Mouse (Mus musculus) limb, embryonic 11.5 days (tissue): Measurements from ENCODE around the gene Spred2. TPM values are rescaled to one million over a fixed set of nuclear protein-coding genes. Genes with fewer than 3 reads are reported as not detected.
A peak's percentile ranks its signal among the peaks of the same experiment; 100 is the strongest.

ENCODE experiments used
- ATAC-seq: fragments of 200-750 bp; cut with Nextera tagmentation; 2 replicates; pipeline ENCODE4 v1.8.0; 2017; ENCODE audit warnings: low read depth; ENCODE audit not compliant: insufficient number of reproducible peaks, low FRiP score, low TSS enrichment
- DNase-seq: peaks from one replicate; pipeline ENCODE4 v3.0.0-alpha.2; 2015; ENCODE audit warnings: low spot score
- H3K27ac ChIP-seq: fragments of 300-500 bp; sonication (generic); replicated peaks from 2 replicates; pipeline ENCODE4 v1.5.1; 2014; ENCODE audit warnings: low read depth, mild to moderate bottlenecking, low read length
- H3K27me3 ChIP-seq: fragments of 300-500 bp; sonication (generic); 2 replicates; pipeline ENCODE4 v1.6.1; 2014; ENCODE audit warnings: mild to moderate bottlenecking, low read length, mixed read lengths; ENCODE audit not compliant: control insufficient read depth, insufficient read depth
- H3K36me3 ChIP-seq: fragments of 300-500 bp; sonication (generic); 2 replicates; pipeline ENCODE4 v1.6.1; 2014; ENCODE audit warnings: mild to moderate bottlenecking, low read length, moderate library complexity, mixed read lengths; ENCODE audit not compliant: control insufficient read depth, insufficient read depth
- H3K4me1 ChIP-seq: fragments of 300-500 bp; sonication (generic); 2 replicates; pipeline ENCODE4 v1.6.1; 2014; ENCODE audit warnings: low read length, mixed read lengths; ENCODE audit not compliant: control insufficient read depth, insufficient read depth
- H3K4me2 ChIP-seq: fragments of 300-500 bp; sonication (generic); 2 replicates; pipeline ENCODE4 v1.6.1; 2014; ENCODE audit warnings: low read depth, mild to moderate bottlenecking, moderate library complexity; ENCODE audit not compliant: severe bottlenecking
- H3K4me3 ChIP-seq: fragments of 300-500 bp; sonication (generic); 2 replicates; pipeline ENCODE4 v1.5.1; 2014; ENCODE audit warnings: low read depth, low read length
- H3K9ac ChIP-seq: fragments of 300-500 bp; sonication (generic); 2 replicates; pipeline ENCODE4 v1.6.1; 2014; ENCODE audit warnings: mild to moderate bottlenecking, low read length
- H3K9me3 ChIP-seq: fragments of 300-500 bp; sonication (generic); 2 replicates; pipeline ENCODE4 v1.6.1; 2016; ENCODE audit warnings: low read length; ENCODE audit not compliant: control insufficient read depth
- WGBS: fragments of 180-500 bp; shearing (Covaris S2); extraction: QIAGEN DNeasy Blood & Tissue Kit; methylation state at CpG from one replicate; pipeline ENCODE4 v1.1.7; 2014; 5-methylcytosine and 5-hydroxymethylcytosine counted together
- polyA plus RNA-seq: library from polyadenylated mRNA; unstranded; fragments of >200 nt; fragmentation: Nextera tagmentation; extraction: Ambion mirVana; gene quantifications from 2 replicates; pipeline ENCODE4 v1.2.1, GENCODE M21; 2014

The Spred2 gene
- polyA plus RNA-seq, 1 experiment from 2014 or later, result 8.2 TPM

DNA sequence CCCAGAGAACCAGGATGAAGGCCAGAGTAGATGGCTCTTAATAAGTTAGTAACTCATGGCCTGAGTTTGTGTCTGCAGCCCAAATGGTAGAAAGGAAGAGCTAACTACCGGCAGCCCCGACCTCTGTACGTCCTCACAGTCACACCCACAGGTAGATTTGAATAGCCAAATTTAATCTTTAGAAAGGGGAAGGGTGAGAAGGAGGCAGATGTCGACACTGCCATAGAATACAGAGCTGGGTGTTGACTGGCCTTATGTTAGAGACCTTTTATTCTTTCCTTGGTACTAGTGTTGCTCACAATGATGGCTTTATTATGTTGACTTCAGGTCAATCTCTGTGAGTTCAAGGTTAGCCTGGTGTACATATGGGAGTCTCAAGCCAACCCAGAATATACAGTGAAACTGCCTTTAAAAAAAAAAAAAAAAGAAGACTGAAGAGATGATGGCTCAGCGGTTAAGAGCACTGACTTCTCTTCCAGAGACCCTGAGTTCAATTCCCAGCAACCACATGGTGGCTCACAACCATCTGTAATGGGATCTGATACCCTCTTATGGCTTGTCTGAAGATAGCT lies 61.2 kb downstream of the Spred2 start:
- Histone ChIP-seq H3K27me3 (no peaks in the 10 kb centered on the region), H3K9me3 (no peaks in the 10 kb centered on the region), H3K4me3 (no peak overlapping the region), H3K36me3 (no peaks in the 10 kb centered on the region), H3K27ac (no peak overlapping the region), H3K4me2 (no peak overlapping the region), H3K4me1 (peaks cover 60% of the 10 kb centered on the region), H3K9ac (no peak overlapping the region)
- 50% methylated on average over 5 of the region's 5 CpGs for WGBS
- no peak for DNase-seq
- ATAC-seq, result no peak

DNA sequence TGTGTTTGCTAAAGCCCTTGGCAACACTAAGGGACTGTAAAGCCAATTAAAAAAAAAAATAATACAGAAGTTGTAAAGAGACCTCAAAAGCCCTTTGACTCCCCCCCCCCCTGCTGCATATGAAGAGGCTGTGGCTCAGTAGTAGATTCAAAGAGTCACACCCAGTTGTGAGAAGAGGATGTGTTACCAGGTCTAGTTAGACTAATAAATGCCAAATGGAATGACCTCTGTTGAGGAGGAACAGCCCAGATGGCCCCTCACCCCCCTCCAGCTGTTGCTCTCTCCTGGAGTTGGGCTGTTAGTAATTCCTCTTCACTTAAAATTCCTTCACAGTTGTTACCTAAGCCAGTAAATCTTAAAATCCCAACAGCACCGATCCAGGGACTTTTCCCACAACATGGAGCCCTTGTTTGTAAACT lies 62.3 kb downstream of the Spred2 start:
- DNase-seq (peak; percentile 77), ATAC-seq (peak; percentile 76)
- no peaks in the 10 kb centered on the region for H3K27me3 ChIP-seq
- H3K4me3 ChIP-seq, result no peak overlapping the region
- H3K4me1 ChIP-seq, result peaks cover 63% of the 10 kb centered on the region
- WGBS, result 0% methylated on average over 1 of the region's 1 CpGs
- H3K36me3 ChIP-seq, result no peaks in the 10 kb centered on the region
- H3K27ac ChIP-seq, result peak overlapping the region; percentile 60; the same call in 1 of the 2 replicates
- H3K4me2 ChIP-seq, result peak overlapping the region; percentile 27; the same call in 1 of the 2 replicates
- H3K9me3 ChIP-seq, result no peaks in the 10 kb centered on the region
- no peak overlapping the region for H3K9ac ChIP-seq

- WGBS, result 3% methylated on average over 17 of the region's 17 CpGs
- DNase-seq (peak; percentile 69), ATAC-seq (peak; percentile 47; the same call in 1 of the 2 replicates)
- H3K4me2 ChIP-seq, result peak overlapping the region; percentile 27; the same call in 1 of the 2 replicates
- H3K4me1 ChIP-seq, result peaks cover 65% of the 10 kb centered on the region
- no peak overlapping the region for H3K4me3 ChIP-seq
- peak overlapping the region; percentile 60 for H3K27ac ChIP-seq
- H3K36me3 ChIP-seq, result no peaks in the 10 kb centered on the region
- H3K9ac ChIP-seq, result no peak overlapping the region
- H3K27me3 ChIP-seq, result no peaks in the 10 kb centered on the region
- no peaks in the 10 kb centered on the region for H3K9me3 ChIP-seq
These were observed 62.9 kb downstream of the Spred2 start for GRCm38 (mm10) chr11:19986871-19987755.

DNA sequence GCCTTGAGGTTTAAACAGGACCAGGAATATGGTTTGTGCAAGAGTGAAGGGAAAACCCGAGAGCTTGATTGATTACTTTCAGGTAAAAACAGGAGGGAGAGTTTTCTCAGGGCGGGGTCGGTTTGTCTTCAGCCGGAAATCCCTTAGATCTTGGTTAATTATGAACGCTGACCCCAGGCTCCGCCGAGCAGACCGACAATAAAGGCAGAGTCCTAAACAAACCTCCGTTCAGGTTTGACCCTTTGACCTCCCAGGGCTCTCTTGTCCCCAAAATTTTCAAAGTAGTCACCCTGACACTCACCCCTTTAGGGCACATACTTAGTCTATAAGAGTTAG lies 63.5 kb downstream of the Spred2 start:
- no peak for DNase-seq
- H3K36me3 ChIP-seq, result no peaks in the 10 kb centered on the region
- WGBS, result 2% methylated on average over 9 of the region's 9 CpGs
- no peak overlapping the region for H3K27ac ChIP-seq
- no peaks in the 10 kb centered on the region for H3K9me3 ChIP-seq
- ATAC-seq, result no peak
- no peak overlapping the region; the same call in 1 of the 2 replicates for H3K4me2 ChIP-seq
- peaks cover 62% of the 10 kb centered on the region for H3K4me1 ChIP-seq
- H3K9ac ChIP-seq, result no peak overlapping the region
- no peaks in the 10 kb centered on the region for H3K27me3 ChIP-seq
- no peak overlapping the region for H3K4me3 ChIP-seq

GRCm38 (mm10) chr11:19988224-19988623 lies 64.0 kb downstream of the Spred2 start:
- DNase-seq, result no peak
- H3K4me1 ChIP-seq, result peaks cover 60% of the 10 kb centered on the region
- H3K27ac ChIP-seq, result no peak overlapping the region
- no peaks in the 10 kb centered on the region for H3K27me3 ChIP-seq
- WGBS, result 13% methylated on average over 5 of the region's 5 CpGs
- no peaks in the 10 kb centered on the region for H3K36me3 ChIP-seq
- no peak overlapping the region for H3K9ac ChIP-seq
- H3K4me2 ChIP-seq, result no peak overlapping the region
- H3K4me3 ChIP-seq, result no peak overlapping the region
- H3K9me3 ChIP-seq, result no peaks in the 10 kb centered on the region
- no peak for ATAC-seq

DNA sequence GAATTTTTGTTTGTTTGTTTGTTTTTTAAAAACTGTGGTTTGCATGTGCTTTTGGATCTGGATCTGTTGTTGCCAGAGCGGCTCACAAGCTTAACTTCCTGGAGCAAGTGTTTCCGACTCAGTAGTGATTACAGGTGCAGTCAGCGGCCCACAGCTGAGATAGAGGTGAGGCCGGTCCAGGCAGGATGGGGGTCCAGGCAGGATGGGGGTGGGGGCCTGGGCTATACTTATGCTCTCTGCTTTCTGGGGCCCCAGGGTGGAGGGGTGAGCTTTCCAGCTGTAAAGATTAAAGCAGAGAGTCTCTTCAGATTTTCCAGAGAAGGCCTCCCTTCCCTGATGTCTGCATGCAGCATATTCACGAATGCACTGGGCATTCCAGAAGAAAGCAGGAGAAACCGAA lies 64.5 kb downstream of the Spred2 start:
- H3K4me3 ChIP-seq, result no peak overlapping the region
- DNase-seq (no peak), ATAC-seq (no peak)
- no peak overlapping the region for H3K9ac ChIP-seq
- no peak overlapping the region for H3K27ac ChIP-seq
- H3K27me3 ChIP-seq, result no peaks in the 10 kb centered on the region
- H3K36me3 ChIP-seq, result no peaks in the 10 kb centered on the region
- H3K4me2 ChIP-seq, result no peak overlapping the region
- peaks cover 60% of the 10 kb centered on the region for H3K4me1 ChIP-seq
- WGBS, result 33% methylated on average over 6 of the region's 6 CpGs
- no peaks in the 10 kb centered on the region for H3K9me3 ChIP-seq

- ATAC-seq, result no peak
- 74% methylated on average over 13 of the region's 13 CpGs for WGBS
- Histone ChIP-seq H3K4me2 (no peak overlapping the region), H3K9ac (no peak overlapping the region), H3K9me3 (no peaks in the 10 kb centered on the region), H3K4me1 (peaks cover 57% of the 10 kb centered on the region), H3K27me3 (no peaks in the 10 kb centered on the region), H3K4me3 (no peak overlapping the region), H3K27ac (no peak overlapping the region), H3K36me3 (no peaks in the 10 kb centered on the region)
- DNase-seq, result peak; percentile 21
These were observed 65.2 kb downstream of the Spred2 start for GRCm38 (mm10) chr11:19989141-19989910.

DNA sequence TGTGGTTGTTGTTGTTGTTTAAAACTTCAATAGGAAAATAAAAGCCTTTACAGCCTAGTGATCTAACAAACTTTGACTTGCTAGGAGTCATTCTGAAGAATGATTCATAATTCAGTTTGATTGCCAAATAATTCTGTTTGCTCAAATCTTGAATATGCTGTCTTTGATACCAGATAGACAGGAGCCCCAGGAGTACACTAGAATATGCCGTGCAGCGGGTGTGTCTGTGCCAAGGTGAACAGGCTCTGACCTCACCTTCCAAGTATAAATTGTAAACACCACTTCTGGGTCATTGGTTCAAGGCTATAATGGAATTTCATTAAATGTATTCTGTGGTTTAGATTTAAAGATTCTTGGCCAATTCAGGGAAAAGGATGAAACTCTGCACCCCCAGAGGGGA lies 66.6 kb downstream of the Spred2 start:
- Histone ChIP-seq H3K36me3 (no peaks in the 10 kb centered on the region), H3K4me1 (peaks cover 48% of the 10 kb centered on the region), H3K9ac (no peak overlapping the region), H3K4me3 (no peak overlapping the region), H3K27me3 (no peaks in the 10 kb centered on the region), H3K27ac (no peak overlapping the region), H3K4me2 (no peak overlapping the region), H3K9me3 (no peaks in the 10 kb centered on the region)
- no peak for DNase-seq
- no peak for ATAC-seq
- 74% methylated on average over 2 of the region's 2 CpGs for WGBS
